Mouse (Mus musculus) left cerebral cortex, postnatal 10 days (tissue): ENCODE results near the gene Olfr221. TPM values are rescaled to one million over a fixed set of nuclear protein-coding genes. Genes with fewer than 3 reads are reported as not detected.
A peak's percentile ranks its signal among the peaks of the same experiment; 100 is the strongest.

Experiments used
- DNase-seq, 2 experiments: peaks; one replicate each; pipeline ENCODE4 v3.0.0; 2021 to 2022; ENCODE audit warnings: low spot score in 2 of 2, mixed read lengths in 1 of 2; ENCODE audit errors: extremely low spot score in 1 of 2
- intact Hi-C: fragments of 180-260 bp; cut with DNase I; formaldehyde crosslinking; loops from one replicate; pipeline ENCODE4 v1.15.1; 2025
- total RNA-seq, 2 experiments: library from RNA; stranded (reverse); gene quantifications; 2 replicates each; pipeline ENCODE4 v1.2.3; 2021

Gene Olfr221
- total RNA-seq, 2 experiments from 2014 or later: not detected

- peak in 1 of 2 experiments; percentile 90 for DNase-seq
- intact Hi-C loops: no loop called here
These were observed 57.7 kb downstream of the Olfr221 start, which contains the start of gene Arhgef40 for GRCm38 (mm10) chr14:51984247-51985231. Arhgef40 (plus strand) TSS chr14:51984719.

Other genes starting within 250 kb of the Olfr221 start
- gene AY358078, start 242.4 kb downstream of the Olfr221 start, total RNA-seq: not detected
- not detected for gene Ear6, start 188.8 kb downstream of the Olfr221 start, total RNA-seq
- 10 to 100 TPM; 35.5 to 42.4 TPM for gene Mettl17, start 157.6 kb downstream of the Olfr221 start, total RNA-seq
- 1 to 10 TPM; 3.6 to 4.5 TPM for gene Slc39a2, start 149.6 kb downstream of the Olfr221 start, total RNA-seq
- 100 to 1,000 TPM; 337 to 367 TPM for gene Ndrg2, start 128.3 kb downstream of the Olfr221 start, total RNA-seq
- gene Tppp2, start 124.0 kb downstream of the Olfr221 start, total RNA-seq: not detected
- not detected for gene Rnase13, start 119.7 kb downstream of the Olfr221 start, total RNA-seq
- gene Arhgef40, start 57.7 kb downstream of the Olfr221 start, total RNA-seq: 10 to 100 TPM; 32.7 to 37.1 TPM
- not detected for gene Tmem253, start 26.8 kb downstream of the Olfr221 start, total RNA-seq
- 10 to 100 TPM; 30.2 to 32.4 TPM for gene Zfp219, start 21.7 kb downstream of the Olfr221 start, total RNA-seq
- gene Hnrnpc, start 61.6 kb upstream of the Olfr221 start, total RNA-seq: 100 to 1,000 TPM; 188 to 191 TPM
- gene Rpgrip1, start 68.2 kb upstream of the Olfr221 start, total RNA-seq: 1 to 10 TPM; 3.7 to 3.8 TPM
- gene Supt16, start 155.0 kb upstream of the Olfr221 start, total RNA-seq: 10 to 100 TPM; 48.3 to 53.1 TPM
- gene Chd8, start 215.3 kb upstream of the Olfr221 start, total RNA-seq: 100 to 1,000 TPM; 111 to 126 TPM
- gene Tox4, start 236.7 kb upstream of the Olfr221 start, total RNA-seq: 10 to 100 TPM; 55.1 to 56.7 TPM
- 10 to 100 TPM; 36.9 to 37.7 TPM for gene Rab2b, start 237.1 kb upstream of the Olfr221 start, total RNA-seq